Mouse (Mus musculus) liver, embryonic 14.5 days (tissue): Measurements from ENCODE around the gene Armc8.

Experiments used
- CTCF ChIP-seq: IDR thresholded peaks from 2 replicates; pipeline ENCODE4 v1.5.1; 2016; ENCODE audit warnings: antibody characterized with exemption, low read depth, control low read depth
- EP300 ChIP-seq: IDR thresholded peaks from 2 replicates; pipeline ENCODE4 v1.6.1; 2016; ENCODE audit warnings: antibody characterized with exemption, low read depth

- TF ChIP-seq CTCF (no peak), EP300 (no peak)
These were observed 43.5 kb upstream of the Armc8 start, which contains the start of gene A4gnt for GRCm38 (mm10) chr9:99612202-99612601.
